Comparison of ENCODE assay signal across 13 mouse cellular contexts in genomic region chr7:100924200-100924599, GRCm38 (mm10). TPM values are rescaled to one million over a fixed set of nuclear protein-coding genes. Genes with fewer than 3 reads are reported as not detected.
DNase-seq lines count a peak whose midpoint lies in the region; ATAC-seq and TF ChIP-seq lines count a peak whose summit lies in the region.
"Had no signal": no experiment of that assay in that cellular context is flagged by ENCODE, and none has a peak within 500 bp of the region (broad histone marks: within the 10 kb centered on the region; RNA-seq: fewer than 3 reads in every experiment).

No protein-coding gene starts in this region.

- peak overlapping the region; percentile 85; the same call in 1 of the 2 replicates for H3K4me3 ChIP-seq in hindbrain, embryonic 10.5 days
- H3K4me3 ChIP-seq in hindbrain, embryonic 16.5 days (ENCODE audit: low read length) = no peak overlapping the region
- no peak overlapping the region for H3K4me3 ChIP-seq in midbrain, embryonic 11.5 days (ENCODE audit: low read depth, low read length)
- H3K4me3 ChIP-seq in midbrain, embryonic 14.5 days (replicated peaks; ENCODE audit: low read depth, low read length) = no peak overlapping the region
- H3K4me3 ChIP-seq in intestine, postnatal 0 days (ENCODE audit: low read depth, low read length) = no peak overlapping the region
- peak overlapping the region; percentile 85; the same call in 1 of the 2 replicates for H3K4me3 ChIP-seq in stomach, embryonic 14.5 days (ENCODE audit: low read depth, low read length)

- H3K4me2 ChIP-seq in hindbrain, embryonic 16.5 days (ENCODE audit: low read length) = no peak overlapping the region
- H3K4me2 ChIP-seq in midbrain, embryonic 11.5 days = peak overlapping the region; percentile 13; the same call in 1 of the 2 replicates
- no peak overlapping the region for H3K4me2 ChIP-seq in midbrain, embryonic 14.5 days (ENCODE audit: low read length)
- H3K4me2 ChIP-seq in intestine, postnatal 0 days (replicated peaks; ENCODE audit: low read depth) = peak overlapping the region; percentile 90
- peak overlapping the region; percentile 97 for H3K4me2 ChIP-seq in stomach, embryonic 14.5 days (replicated peaks; ENCODE audit: low read depth, low read length)

- peaks cover 67% of the 10 kb centered on the region for H3K36me3 ChIP-seq in hindbrain, embryonic 10.5 days
- no peaks in the 10 kb centered on the region for H3K36me3 ChIP-seq in hindbrain, embryonic 16.5 days (ENCODE audit: control insufficient read depth, insufficient read depth, low read length)
- 0 out of 2 replicates have a peak, but pooled peaks cover 2% of the 10 kb centered on the region for H3K36me3 ChIP-seq in midbrain, embryonic 11.5 days (ENCODE audit: control insufficient read depth, insufficient read depth, low read length)
- no peaks in the 10 kb centered on the region for H3K36me3 ChIP-seq in midbrain, embryonic 14.5 days (ENCODE audit: control insufficient read depth, insufficient read depth, low read length)
- peaks cover 5% of the 10 kb centered on the region; the same call in 1 of the 2 replicates for H3K36me3 ChIP-seq in intestine, postnatal 0 days (ENCODE audit: control insufficient read depth, insufficient read depth)
- H3K36me3 ChIP-seq in stomach, embryonic 14.5 days (ENCODE audit: control insufficient read depth, insufficient read depth, low read length) = peaks cover 29% of the 10 kb centered on the region
- H3K36me3 ChIP-seq: G1E had no signal

- H3K9ac ChIP-seq in hindbrain, embryonic 16.5 days (ENCODE audit: low read depth, low read length) = no peak overlapping the region
- 0 out of 2 replicates have a peak overlapping the region, but pooled peaks have one; percentile 4 for H3K9ac ChIP-seq in midbrain, embryonic 11.5 days (ENCODE audit: low read length)
- no peak overlapping the region for H3K9ac ChIP-seq in midbrain, embryonic 14.5 days (replicated peaks; ENCODE audit: low read length)
- H3K9ac ChIP-seq in intestine, postnatal 0 days (ENCODE audit: low read depth, low read length) = peak overlapping the region; percentile 11; the same call in 1 of the 2 replicates
- no peak overlapping the region for H3K9ac ChIP-seq in stomach, embryonic 14.5 days (replicated peaks; ENCODE audit: low read depth, low read length)

- H3K4me1 ChIP-seq in hindbrain, embryonic 10.5 days (replicated peaks) = peaks cover 99% of the 10 kb centered on the region
- H3K4me1 ChIP-seq in hindbrain, embryonic 16.5 days (ENCODE audit: control insufficient read depth, insufficient read depth, low read depth, low read length) = peaks cover 25% of the 10 kb centered on the region
- peaks cover 60% of the 10 kb centered on the region for H3K4me1 ChIP-seq in midbrain, embryonic 11.5 days (ENCODE audit: control insufficient read depth, insufficient read depth, low read length)
- H3K4me1 ChIP-seq in midbrain, embryonic 14.5 days (ENCODE audit: control insufficient read depth, insufficient read depth, low read length) = peaks cover 44% of the 10 kb centered on the region
- H3K4me1 ChIP-seq in intestine, postnatal 0 days (replicated peaks; ENCODE audit: control insufficient read depth, insufficient read depth, low read length) = peaks cover 6% of the 10 kb centered on the region; the same call in 1 of the 2 replicates
- H3K4me1 ChIP-seq in stomach, embryonic 14.5 days (ENCODE audit: control insufficient read depth, insufficient read depth, low read length) = peaks cover 79% of the 10 kb centered on the region

- ATAC-seq in hindbrain, embryonic 16.5 days = no peak
- no peak for ATAC-seq in midbrain, embryonic 11.5 days (ENCODE audit: low FRiP score)
- no peak for ATAC-seq in midbrain, embryonic 14.5 days (ENCODE audit: low FRiP score, low TSS enrichment)
- no peak for ATAC-seq in intestine, postnatal 0 days
- ATAC-seq in stomach, embryonic 14.5 days (ENCODE audit: insufficient number of reproducible peaks, insufficient read depth, low FRiP score, low read depth) = no peak

- no peaks in the 10 kb centered on the region for H3K27me3 ChIP-seq in hindbrain, embryonic 10.5 days (ENCODE audit: insufficient read depth, poor library complexity, severe bottlenecking)
- no peaks in the 10 kb centered on the region; the same call in 1 of the 2 replicates for H3K27me3 ChIP-seq in hindbrain, embryonic 16.5 days (replicated peaks; ENCODE audit: control insufficient read depth, insufficient read depth, low read length)
- no peaks in the 10 kb centered on the region for H3K27me3 ChIP-seq in midbrain, embryonic 11.5 days (ENCODE audit: control insufficient read depth, insufficient read depth, low read length)
- H3K27me3 ChIP-seq in midbrain, embryonic 14.5 days (ENCODE audit: control insufficient read depth, insufficient read depth, low read length) = no peaks in the 10 kb centered on the region; the same call in 1 of the 2 replicates
- H3K27me3 ChIP-seq in intestine, postnatal 0 days (replicated peaks; ENCODE audit: control insufficient read depth, insufficient read depth, low read length) = no peaks in the 10 kb centered on the region
- H3K27me3 ChIP-seq in stomach, embryonic 14.5 days (ENCODE audit: control insufficient read depth, insufficient read depth, low read length) = no peaks in the 10 kb centered on the region

- H3K27ac ChIP-seq in hindbrain, embryonic 10.5 days = peak overlapping the region; percentile 66
- no peak overlapping the region for H3K27ac ChIP-seq in hindbrain, embryonic 16.5 days (ENCODE audit: low read depth, low read length)
- no peak overlapping the region for H3K27ac ChIP-seq in midbrain, embryonic 11.5 days (ENCODE audit: low read depth, low read length)
- no peak overlapping the region for H3K27ac ChIP-seq in midbrain, embryonic 14.5 days (replicated peaks; ENCODE audit: low read depth, low read length)
- no peak overlapping the region for H3K27ac ChIP-seq in intestine, postnatal 0 days (ENCODE audit: low read depth, low read length)
- H3K27ac ChIP-seq in stomach, embryonic 14.5 days (ENCODE audit: low read length) = no peak overlapping the region

- TF ChIP-seq CTCF in intestine, postnatal 0 days (IDR thresholded peaks at IDR 0.05; ENCODE audit: low read depth) = no peak

- no peaks in the 10 kb centered on the region for H3K9me3 ChIP-seq in hindbrain, embryonic 10.5 days
- no peaks in the 10 kb centered on the region for H3K9me3 ChIP-seq in hindbrain, embryonic 16.5 days (ENCODE audit: control insufficient read depth, low read length)
- no peaks in the 10 kb centered on the region for H3K9me3 ChIP-seq in midbrain, embryonic 11.5 days (ENCODE audit: control insufficient read depth, low read length)
- no peaks in the 10 kb centered on the region for H3K9me3 ChIP-seq in midbrain, embryonic 14.5 days (ENCODE audit: control insufficient read depth, low read length)
- H3K9me3 ChIP-seq in intestine, postnatal 0 days (ENCODE audit: control insufficient read depth) = no peaks in the 10 kb centered on the region
- H3K9me3 ChIP-seq in stomach, embryonic 14.5 days (ENCODE audit: control insufficient read depth, low read depth, low read length) = no peaks in the 10 kb centered on the region
- H3K9me3 ChIP-seq: G1E had no signal

- no peak for DNase-seq in hindbrain, embryonic 10.5 days (ENCODE audit: low spot score)
- DNase-seq in midbrain, embryonic 11.5 days (ENCODE audit: low spot score, missing footprints) = no peak
- no peak for DNase-seq in midbrain, embryonic 14.5 days
- DNase-seq in ovary, postnatal 14 days (ENCODE audit: low spot score) = no peak
- no peak for DNase-seq in spleen, postnatal 4 days (ENCODE audit: low spot score in 2 of 2)
- DNase-seq: adrenal gland, adult 2 months; cerebellum, adult 2 months; layer of hippocampus, adult 9-11 months; lung, postnatal 36 days had no signal

- 89% methylated on average over 5 of the region's 5 CpGs for WGBS in hindbrain, embryonic 10.5 days
- WGBS in hindbrain, embryonic 16.5 days = 89% methylated on average over 5 of the region's 5 CpGs
- 89% methylated on average over 5 of the region's 5 CpGs for whole genome bisulfite sequencing in midbrain, embryonic 11.5 days
- 93% methylated on average over 5 of the region's 5 CpGs for WGBS in midbrain, embryonic 14.5 days
- WGBS in intestine, postnatal 0 days = 69% methylated on average over 5 of the region's 5 CpGs
- WGBS in stomach, embryonic 14.5 days = 69% methylated on average over 5 of the region's 5 CpGs

RNA-seq across cellular contexts. Expression of gene Arhgef17, which starts 7.7 kb away (rescaled TPM):
- 6.7 and 8.2 TPM in 2 replicates for polyA plus RNA-seq in hindbrain, embryonic 10.5 days (2016; fragmentation: Nextera tagmentation; extraction: Ambion mirVana)
- polyA plus RNA-seq in hindbrain, embryonic 16.5 days (2015; fragmentation: Nextera tagmentation; extraction: Ambion mirVana) = 13.6 and 18.2 TPM in 2 replicates
- 6.8 and 6.9 TPM in 2 replicates for polyA plus RNA-seq in midbrain, embryonic 11.5 days (2014; fragmentation: Nextera tagmentation; extraction: Ambion mirVana)
- 12.1 and 13.2 TPM in 2 replicates for polyA plus RNA-seq in midbrain, embryonic 14.5 days (2014; fragmentation: Nextera tagmentation; extraction: Ambion mirVana)
- 2.0 and 2.5 TPM in 2 replicates for polyA plus RNA-seq in intestine, postnatal 0 days (2015; fragmentation: Nextera tagmentation; extraction: Ambion mirVana)
- polyA plus RNA-seq in stomach, embryonic 14.5 days (2014; fragmentation: Nextera tagmentation; extraction: Ambion mirVana) = 13.7 and 14.1 TPM in 2 replicates

RNA-seq across cellular contexts. Expression of gene P2ry6, which starts 50.2 kb away (rescaled TPM):
- polyA plus RNA-seq in hindbrain, embryonic 10.5 days (2016; fragmentation: Nextera tagmentation; extraction: Ambion mirVana) = 2.3 and 3.3 TPM in 2 replicates
- polyA plus RNA-seq in hindbrain, embryonic 16.5 days (2015; fragmentation: Nextera tagmentation; extraction: Ambion mirVana) = 2.7 and 4.8 TPM in 2 replicates
- polyA plus RNA-seq in midbrain, embryonic 11.5 days (2014; fragmentation: Nextera tagmentation; extraction: Ambion mirVana) = 1.6 and 2.4 TPM in 2 replicates
- polyA plus RNA-seq in midbrain, embryonic 14.5 days (2014; fragmentation: Nextera tagmentation; extraction: Ambion mirVana) = 1.8 and 2.7 TPM in 2 replicates
- 5.7 and 7.0 TPM in 2 replicates for polyA plus RNA-seq in intestine, postnatal 0 days (2015; fragmentation: Nextera tagmentation; extraction: Ambion mirVana)
- polyA plus RNA-seq in stomach, embryonic 14.5 days (2014; fragmentation: Nextera tagmentation; extraction: Ambion mirVana) = 7.3 and 7.8 TPM in 2 replicates

Comparison
In these comparisons a context has a peak if more than half of its experiments do, and no peak if none do; other contexts are left out.
1. H3K4me3 ChIP-seq: peak in hindbrain, embryonic 10.5 days (single experiment) and stomach, embryonic 14.5 days (single experiment); none in hindbrain, embryonic 16.5 days (single experiment), midbrain, embryonic 11.5 days (single experiment), midbrain, embryonic 14.5 days (single experiment) and intestine, postnatal 0 days (single experiment).
2. H3K4me2 ChIP-seq: peak in midbrain, embryonic 11.5 days (single experiment), intestine, postnatal 0 days (single experiment) and stomach, embryonic 14.5 days (single experiment); none in hindbrain, embryonic 16.5 days (single experiment) and midbrain, embryonic 14.5 days (single experiment).
3. H3K9ac ChIP-seq: peak in midbrain, embryonic 11.5 days (single experiment) and intestine, postnatal 0 days (single experiment); none in hindbrain, embryonic 16.5 days (single experiment), midbrain, embryonic 14.5 days (single experiment) and stomach, embryonic 14.5 days (single experiment).